In the genomic region with DNA sequence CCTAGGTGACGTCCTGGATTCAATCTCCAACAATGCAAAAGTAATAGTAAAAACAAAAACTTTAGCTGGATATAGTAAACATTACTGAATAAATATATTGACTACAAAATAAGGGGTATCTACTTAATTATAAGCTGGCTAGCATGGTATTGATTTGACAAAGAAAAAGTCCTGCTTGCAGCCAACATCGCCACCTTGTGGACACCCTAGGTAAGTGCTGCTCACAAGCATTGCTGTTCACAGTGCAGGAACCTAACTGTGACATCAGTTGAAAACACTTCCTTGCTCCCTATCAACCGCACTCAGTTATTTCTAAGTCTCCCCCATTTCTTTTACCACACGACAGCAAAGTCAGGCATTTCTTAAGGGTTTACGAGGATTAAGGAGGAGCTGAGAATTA, we compare ENCODE assay signal across 8 mouse cellular contexts. TPM values are rescaled to one million over a fixed set of nuclear protein-coding genes. Genes with fewer than 3 reads are reported as not detected.
DNase-seq lines count a peak whose midpoint lies in the region; ATAC-seq and TF ChIP-seq lines count a peak whose summit lies in the region.

No protein-coding gene starts in this region.

- no peak overlapping the region for H3K27ac ChIP-seq in bone marrow, adult 2 months (ENCODE audit: control insufficient read depth, insufficient read depth, low read depth, low read length, poor library complexity)
- no peak overlapping the region for H3K27ac ChIP-seq in hindbrain, postnatal 0 days
- H3K27ac ChIP-seq in stomach, postnatal 0 days (replicated peaks), result no peak overlapping the region

- H3K27me3 ChIP-seq in hindbrain, postnatal 0 days (ENCODE audit: insufficient read depth, low read length), result no peaks in the 10 kb centered on the region
- no peaks in the 10 kb centered on the region for H3K27me3 ChIP-seq in stomach, postnatal 0 days (ENCODE audit: control insufficient read depth, insufficient read depth, low read length)

- 61% methylated on average over 5 of the region's 5 CpGs for WGBS in bone marrow, adult 2 months
- 69% methylated on average over 5 of the region's 5 CpGs for WGBS in hindbrain, postnatal 0 days
- 69% methylated on average over 5 of the region's 5 CpGs for WGBS in stomach, postnatal 0 days

- H3K4me1 ChIP-seq in bone marrow, adult 2 months (ENCODE audit: control insufficient read depth, insufficient read depth, low read length), result peaks cover 5% of the 10 kb centered on the region; the same call in 1 of the 2 replicates
- no peaks in the 10 kb centered on the region for H3K4me1 ChIP-seq in hindbrain, postnatal 0 days (ENCODE audit: insufficient read depth, low read length)
- H3K4me1 ChIP-seq in stomach, postnatal 0 days (replicated peaks; ENCODE audit: control insufficient read depth, insufficient read depth), result no peaks in the 10 kb centered on the region

- H3K36me3 ChIP-seq in hindbrain, postnatal 0 days (ENCODE audit: insufficient read depth, low read length), result peaks cover 51% of the 10 kb centered on the region
- H3K36me3 ChIP-seq in stomach, postnatal 0 days (ENCODE audit: control insufficient read depth, insufficient read depth, low read length), result peaks cover 23% of the 10 kb centered on the region

- ATAC-seq in hindbrain, postnatal 0 days, result 0 out of 2 replicates have a peak, but pooled peaks have one; percentile 30
- ATAC-seq in megakaryocyte, adult 5-6 weeks (ENCODE audit: poor library complexity, severe bottlenecking), result peak; percentile 57
- ATAC-seq in stomach, postnatal 0 days (ENCODE audit: low FRiP score, low TSS enrichment), result no peak

- TF ChIP-seq EP300 in stomach, postnatal 0 days (optimal IDR thresholded peaks at IDR 0.05), result no peak

- H3K9ac ChIP-seq in hindbrain, postnatal 0 days (replicated peaks; ENCODE audit: low read length), result no peak overlapping the region
- no peak overlapping the region for H3K9ac ChIP-seq in stomach, postnatal 0 days (ENCODE audit: low read length)

- peak; percentile 23 to 59 for DNase-seq in cerebellum, postnatal 25 days
- no peak for DNase-seq in cerebellum, adult 11 months
- peak; percentile 40 for DNase-seq in left cerebral cortex, postnatal 4 days
- DNase-seq in left cerebral cortex, adult 9 months (ENCODE audit: low spot score in 2 of 2), result no peak
- peak; percentile 68 for DNase-seq in hindbrain, postnatal 0 days (ENCODE audit: low spot score)
- DNase-seq in stomach, postnatal 0 days (ENCODE audit: low spot score), result peak; percentile 58

- H3K9me3 ChIP-seq in hindbrain, postnatal 0 days (ENCODE audit: low read length), result no peaks in the 10 kb centered on the region
- H3K9me3 ChIP-seq in stomach, postnatal 0 days (ENCODE audit: control insufficient read depth, low read length), result no peaks in the 10 kb centered on the region

- intact Hi-C loops in left cerebral cortex, postnatal 4 days (cut with DNase I), result no loop called here

- H3K4me3 ChIP-seq in bone marrow, adult 2 months (replicated peaks; ENCODE audit: control insufficient read depth, low read depth, low read length), result no peak overlapping the region
- H3K4me3 ChIP-seq in hindbrain, postnatal 0 days (ENCODE audit: low read length), result no peak overlapping the region
- H3K4me3 ChIP-seq in stomach, postnatal 0 days (ENCODE audit: low read depth, low read length), result no peak overlapping the region

- peak; percentile 87 for TF ChIP-seq CTCF in bone marrow, adult 2 months (IDR thresholded peaks at IDR 0.05; ENCODE audit: control insufficient read depth, insufficient read depth, low read length)
- peak; percentile 88 for TF ChIP-seq CTCF in hindbrain, postnatal 0 days (IDR thresholded peaks at IDR 0.05; ENCODE audit: low read depth)
- TF ChIP-seq CTCF in stomach, postnatal 0 days (IDR thresholded peaks at IDR 0.05; ENCODE audit: low read depth), result peak; percentile 90

- TF ChIP-seq POLR2A in bone marrow, adult 2 months (IDR thresholded peaks at IDR 0.05; ENCODE audit: borderline replicate concordance, control insufficient read depth, low read depth, low read length), result no peak

- no peak overlapping the region for H3K4me2 ChIP-seq in hindbrain, postnatal 0 days (ENCODE audit: low read depth, low read length)
- H3K4me2 ChIP-seq in stomach, postnatal 0 days (replicated peaks; ENCODE audit: low read depth), result no peak overlapping the region

RNA-seq across cellular contexts. Expression of a gene that starts 7.5 kb away (rescaled TPM):
- 10 to 100 TPM; 74.0 to 74.6 TPM for total RNA-seq in left cerebral cortex, postnatal 4 days (2021)
- 53.4 and 59.1 TPM in 2 replicates for polyA plus RNA-seq in bone marrow, adult 2 months (2011; ENCODE audit: insufficient read depth, insufficient read length, low replicate concordance, missing spikeins)
- total RNA-seq in hindbrain, postnatal 0 days (2014; rRNA removed), result 41.4 and 47.2 TPM in 2 replicates
- polyA plus RNA-seq in hindbrain, postnatal 0 days (2015; fragmentation: Nextera tagmentation; extraction: Ambion mirVana), result 83.4 and 85.4 TPM in 2 replicates
- total RNA-seq in megakaryocyte, adult 5-6 weeks (2015), result 73.3 and 84.2 TPM in 2 replicates
- 96.5 and 100 TPM in 2 replicates for total RNA-seq in megakaryocyte, adult 5-6 weeks (2017)
- 36.9 and 38.2 TPM in 2 replicates for polyA plus RNA-seq in stomach, postnatal 0 days (2015; fragmentation: Nextera tagmentation; extraction: Ambion mirVana)

RNA-seq across cellular contexts. Expression of a gene that starts 21.7 kb away (rescaled TPM):
- not detected for total RNA-seq in left cerebral cortex, postnatal 4 days (2021)
- not detected in 2 replicates for polyA plus RNA-seq in bone marrow, adult 2 months (2011; ENCODE audit: insufficient read depth, insufficient read length, low replicate concordance, missing spikeins)
- total RNA-seq in hindbrain, postnatal 0 days (2014; rRNA removed), result not detected in 2 replicates
- not detected in 2 replicates for polyA plus RNA-seq in hindbrain, postnatal 0 days (2015; fragmentation: Nextera tagmentation; extraction: Ambion mirVana)
- not detected in 2 replicates for total RNA-seq in megakaryocyte, adult 5-6 weeks (2015)
- not detected in 2 replicates for total RNA-seq in megakaryocyte, adult 5-6 weeks (2017)
- polyA plus RNA-seq in stomach, postnatal 0 days (2015; fragmentation: Nextera tagmentation; extraction: Ambion mirVana), result not detected in 2 replicates

Comparison
In these comparisons a context has a peak if more than half of its experiments do, and no peak if none do; other contexts are left out.
1. DNase-seq: peak in cerebellum, postnatal 25 days (2 of 2), left cerebral cortex, postnatal 4 days (single experiment), hindbrain, postnatal 0 days (single experiment) and stomach, postnatal 0 days (single experiment); none in cerebellum, adult 11 months (single experiment) and left cerebral cortex, adult 9 months (0 of 2).
2. Peak in every context shown above with its lines, with median percentiles within 50 percentile points of each other: CTCF ChIP-seq.